Mouse (Mus musculus) gastrocnemius, postnatal 36 days (tissue): ENCODE results near the gene Olfr235. TPM values are rescaled to one million over a fixed set of nuclear protein-coding genes. Genes with fewer than 3 reads are reported as not detected.
"Not testable (repeated sequence)": the region's sequence is repeated elsewhere in the genome, so short reads cannot be mapped to it uniquely, and the experiment has no call there.

Experiments
- DNase-seq, 2 experiments: peaks; one replicate each; pipeline ENCODE4 v3.0.0; 2022
- intact Hi-C: fragments of 180-260 bp; cut with DNase I; formaldehyde crosslinking; loops from one replicate; pipeline ENCODE4 v1.15.1; 2025
- long read RNA-seq, 2 experiments: library from polyadenylated mRNA; stranded (forward); transcript quantifications; one replicate each; pipeline ENCODE4 v2.0.0; 2021
- total RNA-seq, 2 experiments: library from RNA; stranded (reverse); gene quantifications; 2 replicates each; pipeline ENCODE4 v1.2.3; 2021

Olfr235 gene
- total RNA-seq, result not detected
- long read RNA-seq, experiment 1, result 0 reads
- long read RNA-seq, experiment 2, result 0 reads

DNA sequence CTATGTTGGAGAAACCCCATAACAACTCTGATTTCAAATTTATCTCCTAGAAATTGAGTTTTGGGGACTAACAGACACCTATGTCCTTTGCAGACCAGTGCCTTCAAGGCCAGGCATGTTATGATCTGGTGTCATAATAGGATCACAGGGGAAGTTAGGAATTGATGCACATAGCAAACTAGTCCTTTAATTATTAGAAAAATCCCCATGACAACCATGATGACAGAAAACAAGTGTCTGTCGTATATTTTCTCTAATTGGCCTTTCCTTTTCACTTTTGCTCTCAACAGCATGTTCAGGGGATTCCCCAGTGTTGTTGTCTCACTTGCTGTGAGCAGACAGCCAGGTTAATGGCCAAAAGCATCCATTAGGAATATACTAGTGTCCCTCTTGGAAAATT is at the start of gene Olfr235:
Gene Olfr235, plus strand, starts transcription at position 301 of the 400 bp plus-strand sequence.
- intact Hi-C loops, result no loop called here
- DNase-seq, result no peak

GRCm38 (mm10) chr19:12232496-12232895 is 28.3 kb upstream of the Olfr235 start, which contains the start of gene Olfr1432:
Gene Olfr1432, minus strand, starts transcription at chr19:12232596.
- intact Hi-C loops, result not testable (repeated sequence)

DNA sequence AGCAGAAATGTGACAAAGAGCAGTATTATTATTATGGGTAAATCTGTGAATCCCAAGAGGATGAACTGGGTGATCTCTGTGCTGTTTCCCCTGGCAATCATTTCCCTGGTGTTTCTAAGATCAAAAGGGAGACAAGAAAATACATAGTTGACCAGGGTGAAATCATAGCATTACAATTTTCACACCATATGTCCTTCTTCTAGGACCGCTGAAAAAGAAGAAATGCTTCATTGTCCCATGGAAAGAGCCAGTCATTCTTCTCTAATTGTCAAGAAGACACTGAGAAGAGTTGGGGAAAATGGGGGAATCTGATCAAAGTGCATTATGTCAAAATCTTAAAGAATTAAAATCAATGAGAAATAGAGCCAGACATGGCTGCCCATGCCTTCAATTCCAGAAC is 19.3 kb upstream of the Olfr235 start, which contains the start of gene Olfr262:
Gene Olfr262, minus strand, starts transcription at position 101 of the 400 bp plus-strand sequence.
- intact Hi-C loops, result no loop called here
- no peak for DNase-seq

More at GRCm38 (mm10) chr19:12232496-12232895, 28.3 kb upstream of the Olfr235 start, which contains the start of gene Olfr1432:
- not testable (repeated sequence) for DNase-seq

DNA sequence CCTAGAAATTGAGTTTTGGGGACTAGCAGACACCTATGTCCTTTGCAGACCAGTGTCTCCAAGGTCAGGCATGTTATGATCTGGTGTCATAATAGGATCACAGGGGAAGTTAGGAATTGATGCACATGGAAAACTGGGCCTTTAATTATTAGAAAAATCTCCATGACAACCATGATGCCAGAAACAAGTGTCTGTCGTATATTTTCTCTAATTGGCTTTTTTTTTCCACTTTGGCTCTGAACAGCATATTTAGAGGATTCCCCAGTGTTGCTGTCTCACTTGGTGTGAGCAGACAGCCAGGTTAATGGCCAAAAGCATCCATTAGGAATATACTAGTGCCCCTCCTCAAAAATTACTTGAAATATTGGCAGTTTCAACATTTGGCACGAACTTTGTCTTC is 18.7 kb downstream of the Olfr235 start, which contains the start of gene Olfr1434:
Gene Olfr1434, plus strand, starts transcription at position 301 of the 400 bp plus-strand sequence.
- DNase-seq, result no peak
- intact Hi-C loops, result no loop called here

- DNase-seq, result no peak
- intact Hi-C loops, result no loop called here
Measured at GRCm38 (mm10) chr19:12292979-12293378, 32.1 kb downstream of the Olfr235 start.

DNA sequence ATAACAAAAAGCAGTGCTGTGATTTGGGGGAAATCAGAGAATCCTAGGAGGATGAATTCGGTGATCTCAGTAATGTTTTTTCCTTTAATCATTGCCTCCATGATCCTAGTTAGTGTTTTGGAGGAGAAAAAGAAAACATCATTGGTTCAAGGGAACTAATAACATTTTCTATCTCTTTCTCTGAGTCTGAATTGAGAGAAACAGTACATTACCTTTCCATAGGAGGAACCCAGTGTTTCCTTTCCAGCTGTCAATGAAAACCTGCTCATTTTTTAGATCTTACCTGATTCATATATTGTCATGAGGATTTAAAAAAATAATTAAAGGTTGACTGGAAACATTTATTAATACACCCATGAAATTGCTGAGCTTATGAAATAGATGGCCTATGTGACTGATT is 38.2 kb downstream of the Olfr235 start, which contains the start of gene Olfr1436:
Gene Olfr1436, minus strand, starts transcription at position 101 of the 400 bp plus-strand sequence.
- intact Hi-C loops, DNase-seq: not testable (repeated sequence)

Other genes starting within 250 kb of the Olfr235 start
- not detected for gene Olfr1423, start 219.7 kb upstream of the Olfr235 start, total RNA-seq
- gene Olfr1424, start 198.3 kb upstream of the Olfr235 start, total RNA-seq, result not detected
- gene Olfr1425, start 183.3 kb upstream of the Olfr235 start, total RNA-seq, result not detected
- gene Olfr1426, start 169.0 kb upstream of the Olfr235 start, total RNA-seq, result not detected
- not detected for gene Olfr1427, start 157.7 kb upstream of the Olfr235 start, total RNA-seq
- not detected for gene Olfr1428, start 145.1 kb upstream of the Olfr235 start, total RNA-seq
- gene Olfr76, start 137.8 kb upstream of the Olfr235 start, total RNA-seq, result not detected
- gene Olfr1555-ps1, start 90.9 kb upstream of the Olfr235 start, total RNA-seq, result not detected
- not detected for gene Olfr1431, start 60.4 kb upstream of the Olfr235 start, total RNA-seq
- not detected for gene Olfr1432, start 28.4 kb upstream of the Olfr235 start, total RNA-seq
- gene Olfr262, start 19.4 kb upstream of the Olfr235 start, total RNA-seq, result not detected
- gene Olfr1434, start 18.8 kb downstream of the Olfr235 start, total RNA-seq, result not detected
- not detected for gene Olfr1436, start 38.1 kb downstream of the Olfr235 start, total RNA-seq
- not detected for gene Olfr1437, start 64.1 kb downstream of the Olfr235 start, total RNA-seq
- not detected for gene Olfr1438-ps1, start 74.9 kb downstream of the Olfr235 start, total RNA-seq
- gene Olfr1440, start 126.2 kb downstream of the Olfr235 start, total RNA-seq, result not detected
- not detected for gene Olfr1441, start 156.4 kb downstream of the Olfr235 start, total RNA-seq
- not detected for gene Pfpl, start 166.9 kb downstream of the Olfr235 start, total RNA-seq
- 1 to 10 TPM; 1.1 to 2.7 TPM for gene Mpeg1, start 199.7 kb downstream of the Olfr235 start, total RNA-seq
- gene Dtx4, start 240.4 kb downstream of the Olfr235 start, total RNA-seq, result 1 to 10 TPM; 5.2 to 5.3 TPM